Mouse (Mus musculus): ENCODE results near the gene Osbp2.
"Not testable (repeated sequence)": the region's sequence is repeated elsewhere in the genome, so short reads cannot be mapped to it uniquely, and the experiment has no call there.

The Osbp2 gene

DNA sequence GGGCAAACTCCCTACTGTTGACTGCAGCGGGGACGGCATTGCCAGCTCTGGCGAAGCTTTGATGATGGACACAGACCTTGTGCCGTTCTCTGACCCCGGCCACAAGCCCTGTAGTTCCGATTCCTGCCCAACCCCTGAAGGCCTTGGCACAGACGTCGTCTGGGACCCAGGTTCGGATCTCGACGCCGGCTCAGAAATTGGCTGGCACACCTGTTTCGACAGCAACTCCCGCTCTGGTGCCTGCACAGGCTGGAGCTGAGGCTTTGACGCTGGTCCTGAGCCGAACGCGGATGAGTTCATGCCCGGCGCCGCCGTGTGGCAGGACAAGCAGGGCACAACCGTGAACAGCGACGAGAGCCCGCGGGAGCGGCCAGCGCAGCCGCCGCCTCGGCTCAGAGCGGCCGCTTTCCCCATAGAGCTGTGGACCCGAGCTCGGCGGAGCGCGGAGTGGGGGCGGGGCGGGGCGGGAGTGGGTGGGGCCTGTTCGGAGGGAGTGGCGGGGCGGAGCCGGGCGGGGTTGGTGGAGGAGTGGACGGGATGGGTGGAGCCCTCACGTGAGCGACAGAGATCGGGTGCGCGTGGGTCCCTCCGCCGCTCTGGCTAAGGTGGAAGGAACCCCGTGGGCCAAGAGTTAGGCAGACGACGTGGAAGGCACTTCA, at the start of gene Osbp2:
Gene Osbp2, minus strand, starts transcription at position 450 of the 659 bp plus-strand sequence.
- peak; percentile 46 to 70 for DNase-seq (ENCODE audit: low spot score in 2 of 2)

DNA sequence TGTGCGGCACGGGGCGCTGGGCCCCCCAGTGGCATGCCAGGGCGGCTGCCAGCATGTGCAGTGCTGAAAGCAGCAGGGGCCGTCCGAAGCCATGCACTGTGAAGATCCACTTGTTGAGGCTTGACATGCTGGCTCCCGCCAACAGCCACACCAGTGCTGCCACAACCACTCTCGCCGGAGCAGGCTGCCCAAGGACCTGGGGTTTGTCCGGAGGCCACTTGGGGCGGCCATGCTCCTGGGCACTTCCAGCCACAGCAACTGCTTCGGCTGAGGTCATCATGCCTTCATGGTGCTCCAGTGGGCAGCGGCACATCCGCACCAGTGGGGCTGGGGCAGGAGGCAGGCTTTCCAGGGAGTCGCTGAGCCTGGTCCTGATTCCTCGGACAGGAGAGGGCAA, 49.2 kb upstream of the Osbp2 start:
- peak in 1 of 2 experiments; percentile 16 for DNase-seq (ENCODE audit: low spot score in 2 of 2)

DNA sequence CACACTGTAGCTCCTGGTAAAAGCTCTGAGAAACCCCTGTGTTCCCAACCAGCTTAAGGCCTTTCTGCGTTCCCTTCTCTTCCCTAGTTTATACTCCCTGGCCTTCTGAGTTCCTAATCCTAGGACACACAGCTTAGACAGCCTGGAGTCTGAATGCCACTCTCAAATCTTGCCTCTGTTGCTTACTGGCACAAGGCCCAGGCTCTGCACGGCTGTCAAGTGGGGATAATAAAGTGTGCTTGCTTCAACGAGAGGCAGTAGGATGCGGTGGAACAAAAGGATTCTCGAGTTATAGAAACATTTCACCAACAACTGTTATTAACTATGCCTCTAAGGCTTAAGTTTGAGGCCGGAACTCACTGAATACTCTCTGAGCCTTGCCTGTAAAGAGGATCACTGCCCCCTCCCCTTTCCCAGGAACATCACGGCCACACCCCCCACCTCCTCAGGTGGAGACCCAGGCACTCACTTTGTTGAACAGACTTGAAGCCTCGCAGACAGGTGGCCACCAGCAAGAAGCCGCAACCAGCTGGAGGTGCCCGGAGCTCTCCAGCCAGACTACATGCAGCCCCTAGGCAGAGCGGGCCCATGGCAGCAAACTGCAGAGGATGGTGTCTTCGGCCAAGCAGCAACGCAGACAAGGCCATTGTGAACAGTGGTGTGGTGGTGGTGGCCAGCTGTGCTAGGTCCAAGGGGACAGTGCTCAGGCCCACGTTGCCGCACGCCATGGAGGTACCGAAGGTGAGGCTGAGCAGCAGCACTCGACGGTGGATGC, 48.6 kb upstream of the Osbp2 start:
- no peak for DNase-seq (ENCODE audit: low spot score in 2 of 2)

DNA sequence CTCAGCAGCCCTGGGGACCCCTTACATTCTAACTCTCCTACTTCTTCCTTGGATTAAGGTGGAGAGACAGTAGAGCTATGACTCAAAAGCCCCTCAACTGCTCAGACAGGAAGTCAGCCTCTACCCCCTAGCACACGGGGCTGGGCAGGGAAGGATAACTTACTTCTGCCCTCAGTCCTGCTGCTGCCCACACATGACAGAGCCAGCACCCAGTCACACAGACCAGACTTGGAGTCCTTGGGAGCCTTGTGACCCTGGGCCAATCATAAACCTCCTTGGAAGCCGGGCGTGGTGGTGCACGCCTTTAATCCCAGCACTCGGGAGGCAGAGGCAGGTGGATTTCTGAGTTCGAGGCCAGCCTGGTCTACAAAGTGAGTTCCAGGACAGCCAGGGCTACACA, 47.7 kb upstream of the Osbp2 start:
- not testable (repeated sequence) for DNase-seq (ENCODE audit: low spot score in 2 of 2)

DNA sequence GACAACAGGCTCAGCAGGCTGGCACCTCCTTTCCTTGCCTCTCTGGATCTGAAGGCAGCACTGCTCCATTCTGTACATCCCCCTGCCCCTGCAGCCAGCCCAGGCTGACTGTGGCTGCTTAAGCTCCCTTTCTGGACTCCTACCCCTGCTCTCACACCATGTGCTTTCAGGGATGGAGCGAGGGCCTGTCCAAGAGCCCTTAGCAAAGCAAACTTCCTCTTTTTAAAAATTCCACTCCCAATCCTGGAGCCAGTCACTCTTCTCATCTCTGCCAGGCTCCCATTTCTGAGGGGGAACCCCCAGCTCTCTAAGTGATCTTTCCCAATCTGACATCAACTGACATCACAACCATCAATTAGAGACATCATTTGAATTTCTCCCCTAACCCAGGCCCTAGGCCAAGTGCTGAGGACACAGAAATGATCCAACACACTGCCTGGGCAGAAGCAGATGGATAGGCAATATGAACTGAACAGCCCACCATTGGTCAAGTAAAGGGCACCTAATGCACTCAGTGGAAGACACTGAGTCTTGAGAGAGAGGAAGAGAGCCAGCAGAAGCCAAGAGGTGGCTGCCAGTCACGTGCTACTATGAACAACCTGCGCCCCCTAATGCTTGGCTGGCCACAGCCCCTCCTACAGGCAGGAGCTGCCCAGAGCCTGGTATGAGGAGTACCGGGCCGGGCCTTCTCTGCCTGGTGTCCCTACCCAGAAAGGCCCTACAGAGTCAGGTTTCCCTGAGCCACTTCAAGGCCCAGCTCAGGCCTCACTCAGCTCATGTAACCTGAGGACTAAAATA, 47.0 kb upstream of the Osbp2 start:
- no peak for DNase-seq (ENCODE audit: low spot score in 2 of 2)

DNA sequence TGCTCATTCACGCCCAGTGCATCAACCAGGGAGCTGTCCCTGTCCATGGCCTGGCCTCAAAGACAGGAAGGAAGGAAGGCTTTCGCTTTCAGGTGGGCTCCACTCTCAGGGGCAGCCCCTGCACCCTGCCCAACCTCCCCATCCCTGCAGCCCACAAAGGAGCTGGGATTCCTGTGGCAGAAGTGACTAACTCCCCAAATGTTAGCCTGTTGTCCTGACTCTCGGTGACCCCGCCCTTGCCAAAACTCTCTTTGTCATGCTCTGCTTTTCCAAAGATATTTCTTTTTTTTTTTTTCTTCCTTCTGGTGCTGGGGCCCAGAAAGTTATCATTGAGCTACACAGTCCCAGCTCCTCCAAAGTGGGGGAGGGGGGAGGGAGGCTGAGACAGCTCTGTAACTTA, 45.5 kb upstream of the Osbp2 start:
- no peak for DNase-seq (ENCODE audit: low spot score in 2 of 2)

DNA sequence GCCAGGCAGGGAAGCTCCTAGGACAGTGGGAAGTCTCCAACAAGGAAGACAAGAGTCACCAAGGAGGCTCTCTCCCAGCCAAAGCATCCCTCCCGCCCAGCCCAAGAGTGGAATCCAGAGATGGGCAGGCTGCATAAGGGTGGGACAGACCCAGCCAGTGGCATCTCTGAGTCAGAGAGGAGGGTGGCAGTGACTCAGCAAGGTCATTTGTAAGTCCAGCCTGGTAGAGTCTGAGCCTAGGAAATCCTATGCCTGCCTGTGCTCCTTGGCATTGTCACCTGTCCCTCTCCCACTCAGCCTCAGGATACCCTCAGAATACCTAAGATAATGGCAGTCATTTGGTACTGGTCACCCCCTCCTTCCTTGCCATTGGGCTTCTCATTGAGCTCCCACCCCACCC, 41.7 kb upstream of the Osbp2 start:
- DNase-seq (ENCODE audit: low spot score in 2 of 2) = no peak

DNA sequence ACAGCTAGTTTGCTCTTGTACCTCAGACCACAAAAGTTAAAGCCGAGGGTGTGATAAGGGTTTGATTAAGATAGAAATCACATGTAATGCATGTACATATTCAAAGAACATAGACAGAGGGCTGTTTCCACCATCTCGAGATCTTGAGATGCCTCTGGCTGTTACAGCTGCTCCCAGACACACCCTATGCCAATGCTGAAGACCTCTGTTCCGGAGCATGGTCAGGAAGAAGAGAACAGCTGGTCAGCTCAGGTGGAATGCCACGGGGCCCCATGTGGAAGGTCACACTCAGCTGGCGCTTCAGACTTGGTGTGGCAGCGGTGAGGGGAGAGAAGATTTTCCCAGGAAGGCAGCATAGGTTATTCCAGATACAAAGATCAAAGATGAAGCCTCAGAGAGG, 41.0 kb upstream of the Osbp2 start:
- no peak for DNase-seq (ENCODE audit: low spot score in 2 of 2)

DNA sequence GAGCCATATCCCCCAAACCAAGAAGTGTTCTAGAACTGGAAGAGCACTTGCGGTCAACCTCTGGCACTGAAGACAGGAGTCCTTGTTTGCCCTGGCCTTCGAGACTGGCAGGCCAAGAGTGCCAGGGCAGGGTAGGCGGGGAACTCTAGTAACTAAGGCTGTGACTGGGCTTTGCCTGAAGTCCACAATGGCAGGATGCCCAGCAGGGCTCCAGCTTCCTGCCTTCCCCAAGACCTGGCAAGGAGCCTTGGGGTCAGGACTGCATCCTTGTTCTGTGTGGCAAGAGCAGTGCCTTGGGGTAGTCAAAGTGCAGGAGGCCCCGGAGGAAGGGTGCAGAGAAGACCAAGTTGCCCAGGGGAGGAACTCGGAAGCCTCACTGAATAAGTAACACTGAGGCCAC, 39.3 kb upstream of the Osbp2 start:
- DNase-seq (ENCODE audit: low spot score in 2 of 2) = peak in 1 of 2 experiments; percentile 76

DNA sequence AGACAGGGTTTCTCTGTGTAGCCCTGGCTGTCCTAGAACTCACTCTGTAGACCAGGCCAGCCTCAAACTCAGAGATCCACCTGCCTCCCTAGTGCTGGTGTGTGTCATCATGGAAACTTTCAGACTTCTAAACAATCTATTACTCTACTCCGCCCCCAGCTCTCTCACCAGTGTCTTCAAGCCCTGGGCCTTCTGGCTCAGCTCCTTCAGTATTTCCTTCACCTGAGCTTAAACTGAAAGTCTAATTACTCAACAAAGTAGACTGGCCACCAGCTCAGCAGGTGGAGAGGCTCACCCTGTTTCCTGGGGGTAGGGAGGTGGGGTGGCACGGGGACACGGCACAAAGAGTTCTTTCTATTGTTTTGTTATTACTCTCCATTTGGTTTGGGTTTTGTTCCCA, 38.8 kb upstream of the Osbp2 start:
- no peak for DNase-seq (ENCODE audit: low spot score in 2 of 2)

DNA sequence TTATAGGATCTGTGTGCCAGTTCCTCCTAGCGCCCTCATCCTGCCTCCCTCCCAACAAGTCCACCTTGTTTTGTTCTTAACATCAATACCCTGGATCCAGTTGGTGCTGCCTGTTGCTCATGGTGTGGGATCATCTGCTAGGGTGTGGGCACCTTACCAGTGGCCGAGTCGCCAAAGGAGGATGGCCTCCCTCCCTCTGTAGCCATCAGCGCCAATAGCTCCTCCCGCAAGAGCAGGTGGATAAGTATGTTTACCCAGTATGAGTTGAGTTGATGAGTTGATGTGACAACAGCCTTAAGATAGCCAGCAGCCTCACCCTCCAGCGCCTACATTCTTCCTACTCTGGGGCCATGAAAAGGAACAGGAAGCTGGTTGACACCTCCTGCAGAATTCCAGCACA, 36.6 kb upstream of the Osbp2 start:
- no peak for DNase-seq (ENCODE audit: low spot score in 2 of 2)

DNA sequence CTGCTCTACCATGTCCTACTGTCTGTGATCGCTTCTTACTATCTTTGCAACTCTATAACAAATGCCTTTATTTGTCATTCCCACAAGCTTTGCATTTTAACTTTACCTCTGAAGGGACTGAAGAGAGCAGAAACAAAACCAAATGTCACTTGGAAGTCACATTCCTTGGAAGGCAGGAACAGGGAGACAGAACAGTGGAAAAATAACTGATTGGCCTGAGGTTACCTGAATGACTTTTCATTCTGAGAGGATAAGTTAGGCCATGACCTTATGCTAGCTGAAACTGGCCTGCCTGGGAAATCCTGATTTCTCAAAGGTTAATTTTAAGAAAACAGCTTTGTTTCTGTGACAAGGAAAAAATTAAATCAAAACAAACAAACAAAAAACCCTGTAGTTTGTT, 32.2 kb upstream of the Osbp2 start:
- DNase-seq (ENCODE audit: low spot score in 2 of 2) = no peak

DNA sequence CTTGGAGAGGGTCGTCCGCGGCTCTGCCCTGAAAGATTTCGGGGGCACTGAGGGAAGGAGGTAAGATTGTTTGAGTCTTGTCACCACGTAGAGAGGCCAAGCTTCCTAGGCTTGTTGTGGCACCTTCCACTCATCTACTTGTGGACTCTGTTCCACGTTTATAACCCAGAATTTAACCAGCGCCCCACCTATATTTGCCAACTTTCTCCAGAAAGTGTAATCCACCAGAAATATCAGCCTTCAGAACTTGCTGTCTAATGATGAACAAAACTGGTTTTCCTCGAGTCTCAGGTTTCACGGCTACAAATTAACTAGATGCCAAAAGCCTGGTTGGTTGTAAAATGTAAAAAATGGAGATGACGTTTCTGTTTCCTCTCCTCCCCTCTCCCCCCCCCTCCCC, 31.8 kb upstream of the Osbp2 start:
- peak in 1 of 2 experiments; percentile 33 for DNase-seq (ENCODE audit: low spot score in 2 of 2)

DNA sequence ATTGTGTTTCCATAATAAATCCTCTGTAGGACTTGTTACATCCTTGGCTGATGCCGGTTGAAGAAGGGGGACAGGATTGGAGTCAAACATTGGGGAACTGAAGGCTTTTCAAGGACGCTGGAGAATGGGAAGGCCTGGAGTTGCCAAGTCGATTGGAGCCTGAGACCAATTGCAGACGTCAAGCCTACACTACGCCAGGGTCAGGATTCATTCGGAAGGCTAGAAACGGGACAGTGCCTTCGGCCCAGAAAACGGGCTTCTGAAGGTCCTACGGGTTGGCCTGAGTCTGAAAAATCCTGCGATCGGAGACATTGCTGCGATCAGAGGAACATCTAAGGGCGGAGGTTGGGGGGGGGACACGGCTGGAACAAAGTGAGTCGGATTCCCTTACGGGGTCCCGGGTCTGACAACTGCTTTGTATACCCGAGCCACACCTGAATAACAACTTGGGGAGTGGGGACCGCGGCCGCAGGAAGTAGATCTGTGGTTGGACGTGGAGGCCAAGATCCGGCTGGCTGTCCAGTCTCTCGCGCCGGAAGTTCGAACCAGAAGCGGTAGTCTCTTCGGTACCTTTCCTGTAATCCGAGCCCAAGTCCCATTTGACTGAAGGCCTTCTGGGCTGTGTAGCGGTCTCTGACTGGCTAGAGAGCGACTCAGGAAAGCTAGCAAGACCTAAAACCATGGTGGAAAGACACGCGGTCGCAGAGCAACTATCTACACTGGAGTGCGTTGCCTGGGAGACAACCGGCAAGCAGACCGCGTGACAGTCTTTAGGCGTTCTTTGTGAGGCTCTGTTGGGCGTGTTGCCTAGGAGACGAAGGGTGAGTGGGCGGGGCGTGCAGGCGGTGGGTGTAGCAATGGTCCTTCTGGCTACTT, 30.9 kb upstream of the Osbp2 start, which contains the start of the genes 4921536K21Rik and Dusp18:
Gene 4921536K21Rik, minus strand, starts transcription at position 693 of the 876 bp plus-strand sequence.
Gene Dusp18, plus strand, starts transcription at position 835 of the 876 bp plus-strand sequence.
- DNase-seq (ENCODE audit: low spot score in 2 of 2) = peak; percentile 88 to 91

DNA sequence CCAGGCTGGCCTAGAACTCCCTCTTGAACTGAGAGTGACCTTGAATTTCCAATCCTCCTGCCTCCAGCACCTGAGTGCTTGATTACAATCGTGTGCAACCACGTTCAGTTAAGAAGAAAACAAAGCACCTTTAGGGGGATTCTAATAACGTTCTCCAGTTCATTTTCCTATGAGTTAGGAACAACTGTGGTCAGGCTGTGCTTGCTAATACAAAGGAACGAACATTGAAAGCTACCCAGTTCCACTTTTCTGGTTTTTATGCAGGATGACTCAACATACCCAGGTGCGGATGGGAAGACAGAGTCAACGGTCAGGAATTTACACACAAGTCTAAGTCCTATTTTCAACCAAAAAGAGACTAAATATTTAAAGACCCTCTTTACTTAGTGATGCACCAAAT, 30.3 kb upstream of the Osbp2 start:
- no peak for DNase-seq (ENCODE audit: low spot score in 2 of 2)

DNA sequence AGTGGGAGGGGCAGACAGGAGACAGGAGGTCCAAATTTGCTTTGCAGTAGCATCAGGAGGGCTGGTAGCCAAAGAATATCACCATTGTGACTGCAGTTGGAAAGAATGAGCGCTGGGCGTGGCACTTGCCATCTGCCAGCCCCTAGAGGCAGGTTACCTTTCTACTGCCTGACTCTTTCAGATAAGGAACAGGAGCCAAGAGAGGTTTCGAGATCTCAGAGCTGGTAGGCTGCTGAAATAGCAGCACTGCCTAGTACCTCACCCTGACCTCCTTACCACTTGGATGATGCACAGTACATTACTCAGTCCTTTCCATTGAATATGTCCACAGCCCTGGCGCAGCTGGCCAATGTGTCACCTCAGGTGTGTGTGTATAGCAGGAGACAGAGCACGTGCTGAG, 23.6 kb upstream of the Osbp2 start:
- no peak for DNase-seq (ENCODE audit: low spot score in 2 of 2)

DNA sequence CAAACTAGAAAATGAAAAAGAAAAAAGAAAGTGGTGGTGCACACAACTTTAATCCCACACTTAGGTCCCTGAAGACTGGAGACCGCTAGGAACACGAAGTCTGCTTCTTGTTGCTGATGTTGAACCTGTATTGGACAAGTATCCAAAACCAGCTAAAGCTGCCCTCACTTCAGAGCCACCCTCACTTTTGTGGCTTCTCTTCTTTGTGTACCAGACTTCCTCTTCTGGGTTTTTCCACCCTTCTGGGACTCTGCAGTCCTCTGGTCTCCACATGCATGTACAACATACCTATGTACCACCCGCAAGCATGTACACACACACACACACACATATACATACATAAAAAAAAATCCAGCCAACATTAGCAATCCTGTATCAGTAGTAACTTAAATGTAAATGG, 20.0 kb upstream of the Osbp2 start:
- DNase-seq (ENCODE audit: low spot score in 2 of 2) = no peak

DNA sequence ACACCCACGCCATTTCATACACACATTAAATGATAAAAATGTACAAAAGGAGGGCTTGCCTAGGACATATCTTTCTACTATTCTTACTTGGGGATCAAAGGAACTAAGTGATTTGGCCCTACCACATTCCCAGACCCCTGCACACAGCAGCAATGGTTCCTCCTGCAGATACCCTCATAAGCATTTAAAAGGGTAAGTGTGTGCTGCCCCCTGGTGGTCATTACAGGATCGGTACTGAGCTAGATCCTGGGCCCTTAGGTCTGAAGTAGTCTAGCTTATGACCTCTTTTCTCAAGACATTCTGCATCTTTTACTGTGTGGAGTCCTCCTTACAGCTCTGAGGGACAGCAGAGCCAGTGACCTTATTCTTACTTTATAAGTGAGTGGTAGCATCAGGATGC, 16.1 kb upstream of the Osbp2 start:
- peak; percentile 53 to 71 for DNase-seq (ENCODE audit: low spot score in 2 of 2)

DNA sequence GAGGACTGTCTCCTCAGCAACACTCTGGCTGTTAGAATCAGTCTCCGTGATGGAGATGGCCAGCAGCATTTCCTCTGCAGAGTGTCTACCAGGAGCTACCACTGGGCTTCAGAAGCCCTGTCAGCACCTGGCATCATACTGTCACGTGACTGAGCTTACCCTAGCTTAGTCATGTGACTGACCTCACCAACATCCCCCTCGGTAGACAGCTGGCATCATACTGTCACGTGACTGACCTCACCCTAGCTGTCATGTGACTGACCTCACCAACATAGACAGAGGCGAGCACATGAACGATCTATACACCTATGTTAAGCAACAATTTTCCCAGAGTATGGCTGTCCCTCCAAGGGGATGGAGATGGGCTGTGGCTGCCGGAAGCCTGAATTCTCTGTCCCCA, 15.0 kb upstream of the Osbp2 start:
- no peak for DNase-seq (ENCODE audit: low spot score in 2 of 2)

DNA sequence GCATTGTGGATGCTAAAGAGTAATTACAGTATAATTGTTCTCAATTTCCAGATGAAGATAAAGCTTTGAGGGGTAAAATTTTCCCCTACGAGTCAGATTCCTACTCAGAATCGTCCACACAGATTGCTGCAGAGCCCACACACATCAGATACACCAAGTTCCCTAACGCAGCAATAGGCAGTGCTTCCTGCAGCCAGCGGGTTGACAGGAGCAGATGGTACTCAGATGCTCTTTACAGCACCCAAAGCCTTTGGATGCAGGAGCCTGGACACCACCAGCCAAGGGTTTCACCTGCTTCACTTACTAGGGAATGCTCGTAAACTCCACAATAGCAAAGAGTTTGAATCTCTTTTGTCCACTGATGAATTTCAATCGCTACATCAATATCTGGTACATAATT, 12.7 kb upstream of the Osbp2 start:
- DNase-seq (ENCODE audit: low spot score in 2 of 2) = no peak

DNA sequence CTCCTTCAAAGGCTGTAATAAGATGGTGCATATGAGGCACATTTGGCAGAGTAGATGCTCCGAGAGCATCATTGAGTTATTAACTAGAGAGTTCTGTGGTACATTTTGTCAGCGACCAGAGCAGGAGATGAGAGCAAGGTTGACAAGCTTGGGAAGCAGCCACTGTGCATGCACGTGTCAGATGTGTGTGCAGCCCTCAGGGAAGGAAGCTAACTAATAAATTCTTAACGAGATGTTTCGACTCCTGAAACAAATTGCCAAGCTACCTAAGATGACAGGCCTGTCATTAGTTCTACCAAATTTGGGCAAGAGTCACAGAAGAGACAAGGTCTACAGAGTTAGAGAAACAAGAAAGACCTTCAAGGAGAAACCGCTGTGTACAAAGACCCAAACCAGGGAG, 640 bp upstream of the Osbp2 start:
- DNase-seq (ENCODE audit: low spot score in 2 of 2) = no peak
